Mouse (Mus musculus) CH12.LX (cell line): ENCODE results near the gene Gsto2.

ENCODE experiments used
- BHLHE40 ChIP-seq: IDR thresholded peaks from 2 replicates; pipeline ENCODE4 v1.6.1; 2011; ENCODE audit warnings: mild to moderate bottlenecking, low read depth, low read length, improper control_type of control experiment
- CTCF ChIP-seq, 2 experiments: IDR thresholded peaks in 1 of 2; conservative IDR thresholded peaks in 1 of 2; 2 replicates each; pipeline ENCODE4 v1.5.1; 2011 to 2012; ENCODE audit warnings: low read depth in 2 of 2, low read length in 2 of 2, improper control_type of control experiment in 1 of 2, inconsistent platforms in 1 of 2, mild to moderate bottlenecking in 1 of 2, moderate library complexity in 1 of 2
- HCFC1 ChIP-seq: IDR thresholded peaks from 2 replicates; pipeline ENCODE4 v1.6.1; 2012; ENCODE audit warnings: low read depth, mild to moderate bottlenecking, inconsistent platforms, low read length, improper control_type of control experiment
- NELFE ChIP-seq: IDR thresholded peaks from 2 replicates; pipeline ENCODE4 v1.6.1; 2011; ENCODE audit warnings: low read depth, low read length, improper control_type of control experiment
- PAX5 ChIP-seq: IDR thresholded peaks from 2 replicates; pipeline ENCODE4 v1.6.1; 2012; ENCODE audit warnings: low read length, inconsistent platforms, mixed read lengths
- ZC3H11A ChIP-seq: IDR thresholded peaks from 2 replicates; pipeline ENCODE4 v1.6.1; 2012; ENCODE audit warnings: low read depth, mild to moderate bottlenecking, inconsistent platforms, low read length, improper control_type of control experiment

GRCm38 (mm10) chr19:47891562-47892312 lies 26.4 kb downstream of the Gsto2 start:
- TF ChIP-seq HCFC1 (no peak), BHLHE40 (no peak), CTCF (conservative IDR thresholded peaks at IDR 0.05 in 1 of 2, IDR thresholded peaks at IDR 0.05 in 1 of 2; ENCODE audit: low read depth in 2 of 2, low read length in 2 of 2) (no peak), NELFE (no peak), PAX5 (no peak), ZC3H11A (no peak)
